Mouse (Mus musculus) heart, postnatal 0 days (tissue): Measurements from ENCODE around the gene Zdhhc17. TPM values are rescaled to one million over a fixed set of nuclear protein-coding genes. Genes with fewer than 3 reads are reported as not detected.

Source experiments
- ATAC-seq: fragments of 200-750 bp; cut with Nextera tagmentation; 2 replicates; pipeline ENCODE4 v1.8.0; 2017; ENCODE audit warnings: low read depth, moderate number of reproducible peaks, moderate library complexity; ENCODE audit not compliant: insufficient read depth
- DNase-seq: peaks from one replicate; pipeline ENCODE4 v3.0.0-alpha.2; 2016; ENCODE audit warnings: low spot score
- H3K27ac ChIP-seq: fragments of 300-500 bp; sonication (generic); 2 replicates; pipeline ENCODE4 v1.5.1; 2014; ENCODE audit warnings: low read depth, mild to moderate bottlenecking
- H3K27me3 ChIP-seq: fragments of 300-500 bp; sonication (generic); 2 replicates; pipeline ENCODE4 v1.6.1; 2014; ENCODE audit warnings: low read length, mixed read lengths; ENCODE audit not compliant: control insufficient read depth, insufficient read depth
- H3K36me3 ChIP-seq: fragments of 300-500 bp; sonication (generic); replicated peaks from 2 replicates; pipeline ENCODE4 v1.6.1; 2014; ENCODE audit warnings: low read length, mixed read lengths; ENCODE audit not compliant: control insufficient read depth, insufficient read depth
- H3K4me1 ChIP-seq: fragments of 300-500 bp; sonication (generic); 2 replicates; pipeline ENCODE4 v1.6.1; 2014; ENCODE audit warnings: antibody characterized with exemption; ENCODE audit not compliant: control insufficient read depth, insufficient read depth
- H3K4me2 ChIP-seq: fragments of 300-500 bp; sonication (generic); 2 replicates; pipeline ENCODE4 v1.6.1; 2014; ENCODE audit warnings: low read depth, mild to moderate bottlenecking, low read length, moderate library complexity
- H3K4me3 ChIP-seq: fragments of 300-500 bp; sonication (generic); 2 replicates; pipeline ENCODE4 v1.5.1; 2014; ENCODE audit warnings: low read depth, low read length
- H3K9ac ChIP-seq: fragments of 300-500 bp; sonication (generic); replicated peaks from 2 replicates; pipeline ENCODE4 v1.6.1; 2014; ENCODE audit warnings: low read depth, low read length, mixed read lengths
- H3K9me3 ChIP-seq: fragments of 300-500 bp; sonication (generic); replicated peaks from 2 replicates; pipeline ENCODE4 v1.6.1; 2016; ENCODE audit warnings: low read length; ENCODE audit not compliant: control insufficient read depth
- CTCF ChIP-seq: IDR thresholded peaks from 2 replicates; pipeline ENCODE4 v1.5.1; 2016; ENCODE audit warnings: antibody characterized with exemption, control low read depth, low read depth
- EP300 ChIP-seq: IDR thresholded peaks from 2 replicates; pipeline ENCODE4 v1.6.1; 2016; ENCODE audit warnings: antibody characterized with exemption, low read depth
- WGBS: fragments of 180-500 bp; shearing (Covaris S2); extraction: QIAGEN DNeasy Blood & Tissue Kit; methylation state at CpG from one replicate; pipeline ENCODE4 v1.1.7; 2014; 5-methylcytosine and 5-hydroxymethylcytosine counted together
- polyA plus RNA-seq: library from polyadenylated mRNA; unstranded; fragments of >200 nt; fragmentation: Nextera tagmentation; extraction: Ambion mirVana; gene quantifications from 2 replicates; pipeline ENCODE4 v1.2.1, GENCODE M21; 2015
- total RNA-seq: library from RNA; depleted of rRNA; stranded (reverse); fragments of >200 nt; gene quantifications from 2 replicates; pipeline ENCODE4 v1.2.3, GENCODE M21; 2014; ENCODE audit warnings: low replicate concordance; rRNA removed

Gene Zdhhc17
- total and polyA plus RNA-seq, 2 experiments from 2014 or later, result 14.9 to 35.5 TPM

- TF ChIP-seq CTCF, result no peak
- no peak for TF ChIP-seq EP300
- 77% methylated on average over 11 of the region's 11 CpGs for WGBS
- H3K9me3 ChIP-seq, result no peaks in the 10 kb centered on the region
- peaks cover 14% of the 10 kb centered on the region for H3K4me1 ChIP-seq
- DNase-seq (no peak), ATAC-seq (no peak)
- no peak overlapping the region for H3K27ac ChIP-seq
- H3K27me3 ChIP-seq, result no peaks in the 10 kb centered on the region
- no peak overlapping the region for H3K4me2 ChIP-seq
- no peak overlapping the region for H3K9ac ChIP-seq
- no peak overlapping the region for H3K4me3 ChIP-seq
- no peaks in the 10 kb centered on the region for H3K36me3 ChIP-seq
Measured at GRCm38 (mm10) chr10:110916666-110917344, 93.1 kb downstream of the Zdhhc17 start.

- H3K4me2 ChIP-seq, result no peak overlapping the region
- no peaks in the 10 kb centered on the region for H3K9me3 ChIP-seq
- no peaks in the 10 kb centered on the region for H3K27me3 ChIP-seq
- no peak overlapping the region for H3K9ac ChIP-seq
- no peaks in the 10 kb centered on the region for H3K4me1 ChIP-seq
- no peaks in the 10 kb centered on the region for H3K36me3 ChIP-seq
- 87% methylated on average over 3 of the region's 3 CpGs for WGBS
- TF ChIP-seq CTCF, result no peak
- no peak for TF ChIP-seq EP300
- H3K4me3 ChIP-seq, result no peak overlapping the region
- DNase-seq (no peak), ATAC-seq (no peak)
- no peak overlapping the region for H3K27ac ChIP-seq
Measured at GRCm38 (mm10) chr10:110903862-110904261, 106.1 kb downstream of the Zdhhc17 start.

- TF ChIP-seq CTCF (no peak), EP300 (no peak)
- Histone ChIP-seq H3K4me3 (no peak overlapping the region), H3K27ac (no peak overlapping the region), H3K27me3 (no peaks in the 10 kb centered on the region), H3K9ac (no peak overlapping the region), H3K4me2 (no peak overlapping the region), H3K4me1 (no peaks in the 10 kb centered on the region), H3K9me3 (no peaks in the 10 kb centered on the region), H3K36me3 (no peaks in the 10 kb centered on the region)
- ATAC-seq (no peak), DNase-seq (no peak)
- 56% methylated on average over 13 of the region's 13 CpGs for WGBS
Measured at GRCm38 (mm10) chr10:110899744-110900501, 110.0 kb downstream of the Zdhhc17 start.

Other genes with a start within 250 kb of the Zdhhc17 start
- gene Csrp2, start 90.4 kb downstream of the Zdhhc17 start, total RNA-seq, result 193 and 293 TPM in 2 replicates
- gene Csrp2, start 90.4 kb downstream of the Zdhhc17 start, polyA plus RNA-seq, result 375 and 389 TPM in 2 replicates
- 110 and 114 TPM in 2 replicates for gene Osbpl8, start 154.6 kb upstream of the Zdhhc17 start, total RNA-seq
- 26.3 and 30.8 TPM in 2 replicates for gene Osbpl8, start 154.6 kb upstream of the Zdhhc17 start, polyA plus RNA-seq